Mouse (Mus musculus) midbrain, embryonic 11.5 days (tissue): ENCODE data around the gene Smc5. TPM values are rescaled to one million over a fixed set of nuclear protein-coding genes. Genes with fewer than 3 reads are reported as not detected.

Experiments used
- ATAC-seq: fragments of 200-750 bp; cut with Nextera tagmentation; 2 replicates; pipeline ENCODE4 v1.8.0; 2017; ENCODE audit warnings: moderate TSS enrichment, moderate library complexity; ENCODE audit not compliant: low FRiP score
- DNase-seq: peaks from one replicate; pipeline ENCODE4 v3.0.0; 2015; ENCODE audit warnings: low spot score; ENCODE audit errors: missing footprints
- H3K27ac ChIP-seq: fragments of 300-500 bp; sonication (generic); 2 replicates; pipeline ENCODE4 v1.5.1; 2014; ENCODE audit warnings: low read depth, low read length
- H3K27me3 ChIP-seq: fragments of 300-500 bp; sonication (generic); 2 replicates; pipeline ENCODE4 v1.6.1; 2014; ENCODE audit warnings: mild to moderate bottlenecking, low read length, moderate library complexity, mixed read lengths; ENCODE audit not compliant: control insufficient read depth, insufficient read depth
- H3K36me3 ChIP-seq: fragments of 300-500 bp; sonication (generic); 2 replicates; pipeline ENCODE4 v1.6.1; 2014; ENCODE audit warnings: mild to moderate bottlenecking, low read length, moderate library complexity, mixed read lengths; ENCODE audit not compliant: control insufficient read depth, insufficient read depth
- H3K4me1 ChIP-seq: fragments of 300-500 bp; sonication (generic); 2 replicates; pipeline ENCODE4 v1.6.1; 2014; ENCODE audit warnings: low read length; ENCODE audit not compliant: control insufficient read depth, insufficient read depth
- H3K4me2 ChIP-seq: fragments of 300-500 bp; sonication (generic); 2 replicates; pipeline ENCODE4 v1.6.1; 2014; ENCODE audit warnings: mild to moderate bottlenecking, moderate library complexity
- H3K4me3 ChIP-seq: fragments of 300-500 bp; sonication (generic); 2 replicates; pipeline ENCODE4 v1.5.1; 2014; ENCODE audit warnings: low read depth, low read length
- H3K9ac ChIP-seq: fragments of 300-500 bp; sonication (generic); 2 replicates; pipeline ENCODE4 v1.6.1; 2014; ENCODE audit warnings: low read length
- H3K9me3 ChIP-seq: fragments of 300-500 bp; sonication (generic); 2 replicates; pipeline ENCODE4 v1.6.1; 2016; ENCODE audit warnings: low read length; ENCODE audit not compliant: control insufficient read depth
- WGBS: fragments of 180-500 bp; shearing (Covaris S2); extraction: QIAGEN DNeasy Blood & Tissue Kit; methylation state at CpG from one replicate; pipeline ENCODE4 v1.1.7; 2014; 5-methylcytosine and 5-hydroxymethylcytosine counted together
- polyA plus RNA-seq: library from polyadenylated mRNA; unstranded; fragments of >200 nt; fragmentation: Nextera tagmentation; extraction: Ambion mirVana; gene quantifications from 2 replicates; pipeline ENCODE4 v1.2.1, GENCODE M21; 2014

The Smc5 gene
- polyA plus RNA-seq, 1 experiment from 2014 or later, result 52.6 TPM

- no peak for DNase-seq
These were observed 98.2 kb downstream of the Smc5 start for GRCm38 (mm10) chr19:23175511-23175910.

GRCm38 (mm10) chr19:23175090-23175489 is 98.6 kb downstream of the Smc5 start:
- ATAC-seq, result no peak
- no peak overlapping the region for H3K27ac ChIP-seq
- H3K4me3 ChIP-seq, result no peak overlapping the region
- no peak overlapping the region for H3K9ac ChIP-seq
- no peaks in the 10 kb centered on the region for H3K4me1 ChIP-seq
- DNase-seq, result no peak
- WGBS, result 68% methylated on average over 3 of the region's 3 CpGs
- H3K9me3 ChIP-seq, result no peaks in the 10 kb centered on the region
- no peak overlapping the region for H3K4me2 ChIP-seq
- H3K27me3 ChIP-seq, result no peaks in the 10 kb centered on the region
- no peaks in the 10 kb centered on the region for H3K36me3 ChIP-seq

More at GRCm38 (mm10) chr19:23175511-23175910, 98.2 kb downstream of the Smc5 start:
- no peak overlapping the region for H3K9ac ChIP-seq
- no peak overlapping the region for H3K27ac ChIP-seq
- H3K4me1 ChIP-seq, result no peaks in the 10 kb centered on the region
- no peaks in the 10 kb centered on the region for H3K27me3 ChIP-seq
- ATAC-seq, result no peak
- 84% methylated on average over 2 of the region's 2 CpGs for WGBS
- H3K4me3 ChIP-seq, result no peak overlapping the region
- H3K36me3 ChIP-seq, result no peaks in the 10 kb centered on the region
- H3K4me2 ChIP-seq, result no peak overlapping the region
- no peaks in the 10 kb centered on the region for H3K9me3 ChIP-seq

- Histone ChIP-seq H3K4me2 (no peak overlapping the region), H3K27me3 (no peaks in the 10 kb centered on the region), H3K36me3 (no peaks in the 10 kb centered on the region), H3K27ac (no peak overlapping the region), H3K9ac (no peak overlapping the region), H3K9me3 (no peaks in the 10 kb centered on the region), H3K4me1 (no peaks in the 10 kb centered on the region), H3K4me3 (no peak overlapping the region)
- 88% methylated on average over 2 of the region's 2 CpGs for WGBS
- DNase-seq (no peak), ATAC-seq (no peak)
These were observed 102.6 kb downstream of the Smc5 start for GRCm38 (mm10) chr19:23171136-23171535.

GRCm38 (mm10) chr19:23170476-23170875 is 103.2 kb downstream of the Smc5 start:
- no peak for DNase-seq

GRCm38 (mm10) chr19:23169659-23170050 is 104.0 kb downstream of the Smc5 start:
- DNase-seq (no peak), ATAC-seq (no peak)
- H3K4me3 ChIP-seq, result no peak overlapping the region
- no peaks in the 10 kb centered on the region for H3K36me3 ChIP-seq
- H3K4me1 ChIP-seq, result no peaks in the 10 kb centered on the region
- no peak overlapping the region for H3K27ac ChIP-seq
- no peaks in the 10 kb centered on the region for H3K27me3 ChIP-seq
- no peak overlapping the region for H3K4me2 ChIP-seq
- 93% methylated on average over 2 of the region's 2 CpGs for WGBS
- H3K9ac ChIP-seq, result no peak overlapping the region
- H3K9me3 ChIP-seq, result no peaks in the 10 kb centered on the region

More at GRCm38 (mm10) chr19:23170476-23170875, 103.2 kb downstream of the Smc5 start:
- Histone ChIP-seq H3K9ac (no peak overlapping the region), H3K4me3 (no peak overlapping the region), H3K4me2 (no peak overlapping the region), H3K27ac (no peak overlapping the region), H3K4me1 (no peaks in the 10 kb centered on the region), H3K27me3 (no peaks in the 10 kb centered on the region), H3K36me3 (no peaks in the 10 kb centered on the region), H3K9me3 (no peaks in the 10 kb centered on the region)
- ATAC-seq, result no peak
- WGBS, result 89% methylated on average over 5 of the region's 5 CpGs

- 91% methylated on average over 5 of the region's 5 CpGs for WGBS
- no peaks in the 10 kb centered on the region for H3K9me3 ChIP-seq
- H3K4me2 ChIP-seq, result no peak overlapping the region
- H3K27ac ChIP-seq, result no peak overlapping the region
- H3K4me1 ChIP-seq, result no peaks in the 10 kb centered on the region
- no peaks in the 10 kb centered on the region for H3K27me3 ChIP-seq
- no peaks in the 10 kb centered on the region for H3K36me3 ChIP-seq
- ATAC-seq (no peak), DNase-seq (no peak)
- no peak overlapping the region for H3K4me3 ChIP-seq
- H3K9ac ChIP-seq, result no peak overlapping the region
These were observed 104.6 kb downstream of the Smc5 start for GRCm38 (mm10) chr19:23168899-23169658.

- Histone ChIP-seq H3K9ac (no peak overlapping the region), H3K4me1 (no peaks in the 10 kb centered on the region), H3K4me2 (no peak overlapping the region), H3K4me3 (no peak overlapping the region), H3K27me3 (no peaks in the 10 kb centered on the region), H3K36me3 (no peaks in the 10 kb centered on the region), H3K27ac (no peak overlapping the region), H3K9me3 (no peaks in the 10 kb centered on the region)
- WGBS, result 71% methylated on average over 11 of the region's 11 CpGs
- DNase-seq (no peak), ATAC-seq (no peak)
These were observed 107.0 kb downstream of the Smc5 start for GRCm38 (mm10) chr19:23166550-23167284.

GRCm38 (mm10) chr19:23164651-23165240 is 109.0 kb downstream of the Smc5 start:
- no peaks in the 10 kb centered on the region for H3K27me3 ChIP-seq
- H3K9me3 ChIP-seq, result no peaks in the 10 kb centered on the region
- H3K4me1 ChIP-seq, result no peaks in the 10 kb centered on the region
- H3K4me2 ChIP-seq, result no peak overlapping the region
- H3K9ac ChIP-seq, result no peak overlapping the region
- ATAC-seq (no peak), DNase-seq (no peak)
- H3K27ac ChIP-seq, result no peak overlapping the region
- WGBS, result 88% methylated on average over 16 of the region's 16 CpGs
- H3K36me3 ChIP-seq, result no peaks in the 10 kb centered on the region
- H3K4me3 ChIP-seq, result no peak overlapping the region

- WGBS, result 27% methylated on average over 3 of the region's 3 CpGs
- Histone ChIP-seq H3K27me3 (no peaks in the 10 kb centered on the region), H3K4me1 (no peaks in the 10 kb centered on the region), H3K36me3 (no peaks in the 10 kb centered on the region), H3K9ac (no peak overlapping the region), H3K4me2 (no peak overlapping the region), H3K9me3 (no peaks in the 10 kb centered on the region), H3K27ac (no peak overlapping the region), H3K4me3 (no peak overlapping the region)
- no peak for DNase-seq
- no peak for ATAC-seq
These were observed 110.3 kb downstream of the Smc5 start for GRCm38 (mm10) chr19:23163361-23163760.
